Mouse (Mus musculus) embryonic facial prominence, embryonic 11.5 days (tissue): Measurements from ENCODE around the gene Coq8b. TPM values are rescaled to one million over a fixed set of nuclear protein-coding genes. Genes with fewer than 3 reads are reported as not detected.

ENCODE experiments used
- ATAC-seq: fragments of 200-750 bp; cut with Nextera tagmentation; replicated peaks from 2 replicates; pipeline ENCODE4 v1.8.0; 2017; ENCODE audit warnings: low read depth; ENCODE audit not compliant: insufficient number of reproducible peaks, low FRiP score, low TSS enrichment
- DNase-seq: peaks from one replicate; pipeline ENCODE4 v3.0.0-alpha.2; 2015; ENCODE audit warnings: low spot score
- H3K27ac ChIP-seq: fragments of 300-500 bp; sonication (generic); replicated peaks from 2 replicates; pipeline ENCODE4 v1.5.1; 2014; ENCODE audit warnings: mild to moderate bottlenecking, low read depth, low read length, control low read depth
- H3K27me3 ChIP-seq: fragments of 300-500 bp; sonication (generic); 2 replicates; pipeline ENCODE4 v1.6.1; 2014; ENCODE audit warnings: mild to moderate bottlenecking, low read length, moderate library complexity, mixed read lengths; ENCODE audit not compliant: control insufficient read depth, insufficient read depth
- H3K36me3 ChIP-seq: fragments of 300-500 bp; sonication (generic); replicated peaks from 2 replicates; pipeline ENCODE4 v1.6.1; 2014; ENCODE audit warnings: low read depth, mild to moderate bottlenecking, low read length, moderate library complexity, mixed read lengths; ENCODE audit not compliant: control insufficient read depth, insufficient read depth
- H3K4me1 ChIP-seq: fragments of 300-500 bp; sonication (generic); 2 replicates; pipeline ENCODE4 v1.6.1; 2014; ENCODE audit warnings: low read length, mixed read lengths; ENCODE audit not compliant: control insufficient read depth, insufficient read depth
- H3K4me2 ChIP-seq: fragments of 300-500 bp; sonication (generic); 2 replicates; pipeline ENCODE4 v1.6.1; 2014; ENCODE audit warnings: low read depth, mild to moderate bottlenecking, control low read depth, low read length, moderate library complexity
- H3K4me3 ChIP-seq: fragments of 300-500 bp; sonication (generic); 2 replicates; pipeline ENCODE4 v1.5.1; 2014; ENCODE audit warnings: low read depth, low read length, control low read depth
- H3K9ac ChIP-seq: fragments of 300-500 bp; sonication (generic); replicated peaks from 2 replicates; pipeline ENCODE4 v1.6.1; 2014; ENCODE audit warnings: mild to moderate bottlenecking, control low read depth, low read length
- H3K9me3 ChIP-seq: fragments of 300-500 bp; sonication (generic); replicated peaks from 2 replicates; pipeline ENCODE4 v1.6.1; 2016; ENCODE audit warnings: mild to moderate bottlenecking, low read length, inconsistent platforms, mixed read lengths; ENCODE audit not compliant: control insufficient read depth
- WGBS: fragments of 180-500 bp; shearing (Covaris S2); extraction: QIAGEN DNeasy Blood & Tissue Kit; methylation state at CpG from one replicate; pipeline ENCODE4 v1.1.7; 2014; 5-methylcytosine and 5-hydroxymethylcytosine counted together
- polyA plus RNA-seq: library from polyadenylated mRNA; unstranded; fragments of >200 nt; fragmentation: Nextera tagmentation; extraction: Ambion mirVana; gene quantifications from 2 replicates; pipeline ENCODE4 v1.2.1, GENCODE M21; 2014

The Coq8b gene
- polyA plus RNA-seq, 1 experiment from 2014 or later = 14.9 TPM

GRCm38 (mm10) chr7:27197136-27197535 lies 35.7 kb upstream of the Coq8b start:
- Histone ChIP-seq H3K36me3 (peaks cover 9% of the 10 kb centered on the region), H3K27ac (no peak overlapping the region), H3K27me3 (no peaks in the 10 kb centered on the region), H3K9me3 (no peaks in the 10 kb centered on the region), H3K4me1 (0 out of 2 replicates have a peak, but pooled peaks cover 3% of the 10 kb centered on the region), H3K4me2 (no peak overlapping the region), H3K4me3 (no peak overlapping the region), H3K9ac (no peak overlapping the region)
- ATAC-seq (no peak), DNase-seq (no peak)
- WGBS = 79% methylated on average over 3 of the region's 3 CpGs

GRCm38 (mm10) chr7:27197634-27198033 lies 35.2 kb upstream of the Coq8b start:
- Histone ChIP-seq H3K4me1 (0 out of 2 replicates have a peak, but pooled peaks cover 3% of the 10 kb centered on the region), H3K36me3 (peaks cover 4% of the 10 kb centered on the region), H3K4me2 (no peak overlapping the region), H3K9me3 (no peaks in the 10 kb centered on the region), H3K27ac (no peak overlapping the region), H3K4me3 (no peak overlapping the region), H3K27me3 (no peaks in the 10 kb centered on the region), H3K9ac (no peak overlapping the region)
- ATAC-seq = no peak
- 91% methylated on average over 8 of the region's 8 CpGs for WGBS
- DNase-seq = no peak

- Histone ChIP-seq H3K4me1 (0 out of 2 replicates have a peak, but pooled peaks cover 3% of the 10 kb centered on the region), H3K4me2 (no peak overlapping the region), H3K9me3 (no peaks in the 10 kb centered on the region), H3K9ac (no peak overlapping the region), H3K4me3 (no peak overlapping the region), H3K36me3 (peaks cover 2% of the 10 kb centered on the region), H3K27me3 (no peaks in the 10 kb centered on the region), H3K27ac (no peak overlapping the region)
- ATAC-seq = no peak
- no peak for DNase-seq
These were observed 34.5 kb upstream of the Coq8b start for GRCm38 (mm10) chr7:27198355-27198754.

GRCm38 (mm10) chr7:27198779-27199178 lies 34.0 kb upstream of the Coq8b start:
- Histone ChIP-seq H3K4me2 (no peak overlapping the region), H3K4me3 (no peak overlapping the region), H3K36me3 (no peaks in the 10 kb centered on the region; the same call in 1 of the 2 replicates), H3K27me3 (no peaks in the 10 kb centered on the region), H3K9me3 (no peaks in the 10 kb centered on the region), H3K4me1 (no peaks in the 10 kb centered on the region), H3K27ac (no peak overlapping the region), H3K9ac (no peak overlapping the region)
- DNase-seq (no peak), ATAC-seq (no peak)
- WGBS = 88% methylated on average over 8 of the region's 8 CpGs

- H3K36me3 ChIP-seq = peaks cover 5% of the 10 kb centered on the region
- no peak overlapping the region for H3K4me3 ChIP-seq
- no peaks in the 10 kb centered on the region for H3K27me3 ChIP-seq
- H3K4me2 ChIP-seq = no peak overlapping the region
- no peak overlapping the region for H3K27ac ChIP-seq
- no peaks in the 10 kb centered on the region for H3K4me1 ChIP-seq
- ATAC-seq (no peak), DNase-seq (no peak)
- WGBS = 92% methylated on average over 8 of the region's 8 CpGs
- no peak overlapping the region for H3K9ac ChIP-seq
- no peaks in the 10 kb centered on the region for H3K9me3 ChIP-seq
These were observed 28.9 kb upstream of the Coq8b start for GRCm38 (mm10) chr7:27203730-27204449.

- H3K4me3 ChIP-seq = no peak overlapping the region
- no peak for ATAC-seq
These were observed 20.2 kb upstream of the Coq8b start for GRCm38 (mm10) chr7:27212626-27213025.

GRCm38 (mm10) chr7:27218586-27218985 lies 14.2 kb upstream of the Coq8b start:
- no peak overlapping the region for H3K4me3 ChIP-seq
- H3K27ac ChIP-seq = no peak overlapping the region
- DNase-seq = no peak
- H3K4me1 ChIP-seq = no peaks in the 10 kb centered on the region
- H3K9ac ChIP-seq = no peak overlapping the region
- no peaks in the 10 kb centered on the region for H3K27me3 ChIP-seq
- no peaks in the 10 kb centered on the region for H3K9me3 ChIP-seq
- no peak overlapping the region for H3K4me2 ChIP-seq
- ATAC-seq = no peak
- 85% methylated on average over 7 of the region's 7 CpGs for WGBS
- H3K36me3 ChIP-seq = no peaks in the 10 kb centered on the region

More at GRCm38 (mm10) chr7:27212626-27213025, 20.2 kb upstream of the Coq8b start:
- no peak for DNase-seq
- Histone ChIP-seq H3K4me2 (no peak overlapping the region), H3K27me3 (no peaks in the 10 kb centered on the region), H3K36me3 (peaks cover under 1% of the 10 kb centered on the region), H3K27ac (no peak overlapping the region), H3K9me3 (no peaks in the 10 kb centered on the region), H3K9ac (no peak overlapping the region), H3K4me1 (no peaks in the 10 kb centered on the region)
- 80% methylated on average over 2 of the region's 2 CpGs for WGBS

GRCm38 (mm10) chr7:27219937-27220336 lies 12.9 kb upstream of the Coq8b start:
- no peak for ATAC-seq
- no peaks in the 10 kb centered on the region for H3K36me3 ChIP-seq
- 71% methylated on average over 11 of the region's 11 CpGs for WGBS

More at GRCm38 (mm10) chr7:27219937-27220336, 12.9 kb upstream of the Coq8b start:
- Histone ChIP-seq H3K4me1 (no peaks in the 10 kb centered on the region), H3K27ac (no peak overlapping the region), H3K9me3 (no peaks in the 10 kb centered on the region), H3K4me2 (no peak overlapping the region), H3K27me3 (no peaks in the 10 kb centered on the region), H3K4me3 (no peak overlapping the region), H3K9ac (no peak overlapping the region)
- DNase-seq = no peak
